Mouse (Mus musculus) embryonic facial prominence, embryonic 11.5 days (tissue): ENCODE measurements around the gene Dnajc5. TPM values are rescaled to one million over a fixed set of nuclear protein-coding genes. Genes with fewer than 3 reads are reported as not detected.
"Not testable (repeated sequence)": the region's sequence is repeated elsewhere in the genome, so short reads cannot be mapped to it uniquely, and the experiment has no call there.

Experiments used
- ATAC-seq: fragments of 200-750 bp; cut with Nextera tagmentation; replicated peaks from 2 replicates; pipeline ENCODE4 v1.8.0; 2017; ENCODE audit warnings: low read depth; ENCODE audit not compliant: insufficient number of reproducible peaks, low FRiP score, low TSS enrichment
- DNase-seq: peaks from one replicate; pipeline ENCODE4 v3.0.0-alpha.2; 2015; ENCODE audit warnings: low spot score
- H3K27ac ChIP-seq: fragments of 300-500 bp; sonication (generic); replicated peaks from 2 replicates; pipeline ENCODE4 v1.5.1; 2014; ENCODE audit warnings: mild to moderate bottlenecking, low read depth, low read length, control low read depth
- H3K27me3 ChIP-seq: fragments of 300-500 bp; sonication (generic); 2 replicates; pipeline ENCODE4 v1.6.1; 2014; ENCODE audit warnings: mild to moderate bottlenecking, low read length, moderate library complexity, mixed read lengths; ENCODE audit not compliant: control insufficient read depth, insufficient read depth
- H3K36me3 ChIP-seq: fragments of 300-500 bp; sonication (generic); replicated peaks from 2 replicates; pipeline ENCODE4 v1.6.1; 2014; ENCODE audit warnings: low read depth, mild to moderate bottlenecking, low read length, moderate library complexity, mixed read lengths; ENCODE audit not compliant: control insufficient read depth, insufficient read depth
- H3K4me1 ChIP-seq: fragments of 300-500 bp; sonication (generic); 2 replicates; pipeline ENCODE4 v1.6.1; 2014; ENCODE audit warnings: low read length, mixed read lengths; ENCODE audit not compliant: control insufficient read depth, insufficient read depth
- H3K4me2 ChIP-seq: fragments of 300-500 bp; sonication (generic); 2 replicates; pipeline ENCODE4 v1.6.1; 2014; ENCODE audit warnings: low read depth, mild to moderate bottlenecking, control low read depth, low read length, moderate library complexity
- H3K4me3 ChIP-seq: fragments of 300-500 bp; sonication (generic); 2 replicates; pipeline ENCODE4 v1.5.1; 2014; ENCODE audit warnings: low read depth, low read length, control low read depth
- H3K9ac ChIP-seq: fragments of 300-500 bp; sonication (generic); replicated peaks from 2 replicates; pipeline ENCODE4 v1.6.1; 2014; ENCODE audit warnings: mild to moderate bottlenecking, control low read depth, low read length
- H3K9me3 ChIP-seq: fragments of 300-500 bp; sonication (generic); replicated peaks from 2 replicates; pipeline ENCODE4 v1.6.1; 2016; ENCODE audit warnings: mild to moderate bottlenecking, low read length, inconsistent platforms, mixed read lengths; ENCODE audit not compliant: control insufficient read depth
- WGBS: fragments of 180-500 bp; shearing (Covaris S2); extraction: QIAGEN DNeasy Blood & Tissue Kit; methylation state at CpG from one replicate; pipeline ENCODE4 v1.1.7; 2014; 5-methylcytosine and 5-hydroxymethylcytosine counted together
- polyA plus RNA-seq: library from polyadenylated mRNA; unstranded; fragments of >200 nt; fragmentation: Nextera tagmentation; extraction: Ambion mirVana; gene quantifications from 2 replicates; pipeline ENCODE4 v1.2.1, GENCODE M21; 2014

The Dnajc5 gene
- polyA plus RNA-seq, 1 experiment from 2014 or later = 79.1 TPM

GRCm38 (mm10) chr2:181487338-181488277, 32.7 kb upstream of the Dnajc5 start:
- no peak overlapping the region for H3K4me2 ChIP-seq
- no peaks in the 10 kb centered on the region for H3K36me3 ChIP-seq
- DNase-seq = peak; percentile 30
- WGBS = 22% methylated on average over 5 of the region's 5 CpGs
- H3K4me1 ChIP-seq = no peaks in the 10 kb centered on the region; the same call in 1 of the 2 replicates
- H3K27ac ChIP-seq = peak overlapping the region; percentile 8; the same call in 1 of the 2 replicates
- ATAC-seq = peak; percentile 57
- no peak overlapping the region for H3K4me3 ChIP-seq
- no peaks in the 10 kb centered on the region for H3K27me3 ChIP-seq
- no peaks in the 10 kb centered on the region for H3K9me3 ChIP-seq
- no peak overlapping the region; the same call in 1 of the 2 replicates for H3K9ac ChIP-seq

- 28% methylated on average over 7 of the region's 7 CpGs for WGBS
Observed at GRCm38 (mm10) chr2:181491432-181492205, 28.7 kb upstream of the Dnajc5 start.

GRCm38 (mm10) chr2:181492206-181492605, 28.1 kb upstream of the Dnajc5 start:
- Histone ChIP-seq H3K36me3 (no peaks in the 10 kb centered on the region), H3K9ac (no peak overlapping the region), H3K4me1 (no peaks in the 10 kb centered on the region; the same call in 1 of the 2 replicates), H3K4me3 (no peak overlapping the region), H3K27ac (no peak overlapping the region), H3K27me3 (no peaks in the 10 kb centered on the region), H3K9me3 (no peaks in the 10 kb centered on the region), H3K4me2 (no peak overlapping the region)
- WGBS = 56% methylated on average over 3 of the region's 3 CpGs
- DNase-seq (no peak), ATAC-seq (no peak)

More at GRCm38 (mm10) chr2:181491432-181492205, 28.7 kb upstream of the Dnajc5 start:
- H3K36me3 ChIP-seq = no peaks in the 10 kb centered on the region
- DNase-seq (peak; percentile 10), ATAC-seq (no peak)
- H3K4me1 ChIP-seq = no peaks in the 10 kb centered on the region; the same call in 1 of the 2 replicates
- H3K9ac ChIP-seq = no peak overlapping the region
- no peaks in the 10 kb centered on the region for H3K27me3 ChIP-seq
- no peak overlapping the region for H3K27ac ChIP-seq
- no peak overlapping the region for H3K4me3 ChIP-seq
- no peak overlapping the region for H3K4me2 ChIP-seq
- no peaks in the 10 kb centered on the region for H3K9me3 ChIP-seq

GRCm38 (mm10) chr2:181493156-181493927, 26.9 kb upstream of the Dnajc5 start, which contains the start of gene Abhd16b:
Abhd16b (plus strand) TSS chr2:181493206.
- Histone ChIP-seq H3K4me1 (no peaks in the 10 kb centered on the region; the same call in 1 of the 2 replicates), H3K27me3 (no peaks in the 10 kb centered on the region), H3K9ac (no peak within 1 kb of the TSS), H3K9me3 (no peaks in the 10 kb centered on the region), H3K27ac (no peak within 1 kb of the TSS), H3K4me3 (no peak within 1 kb of the TSS), H3K36me3 (no peaks in the 10 kb centered on the region), H3K4me2 (no peak within 1 kb of the TSS)
- no peak for DNase-seq
- WGBS = 84% methylated on average over 31 of the region's 31 CpGs
- ATAC-seq = no peak

- Histone ChIP-seq H3K9me3 (no peaks in the 10 kb centered on the region), H3K4me2 (no peak overlapping the region), H3K27ac (no peak overlapping the region), H3K9ac (no peak overlapping the region), H3K27me3 (no peaks in the 10 kb centered on the region), H3K4me1 (no peaks in the 10 kb centered on the region; the same call in 1 of the 2 replicates), H3K36me3 (no peaks in the 10 kb centered on the region), H3K4me3 (no peak overlapping the region)
- DNase-seq (no peak), ATAC-seq (no peak)
- WGBS = 81% methylated on average over 26 of the region's 26 CpGs
Observed at GRCm38 (mm10) chr2:181494266-181494945, 25.9 kb upstream of the Dnajc5 start.

GRCm38 (mm10) chr2:181495845-181496244, 24.4 kb upstream of the Dnajc5 start:
- not testable (repeated sequence) for H3K9me3 ChIP-seq, H3K4me3 ChIP-seq, H3K27ac ChIP-seq, DNase-seq, H3K9ac ChIP-seq, H3K4me2 ChIP-seq, H3K4me1 ChIP-seq, ATAC-seq, H3K36me3 ChIP-seq, H3K27me3 ChIP-seq
- 56% methylated on average over 8 of the region's 8 CpGs for WGBS

- peak overlapping the region; percentile 51 for H3K9ac ChIP-seq
- 0 out of 2 replicates have a peak overlapping the region, but pooled peaks have one; percentile 20 for H3K27ac ChIP-seq
- H3K27me3 ChIP-seq = no peaks in the 10 kb centered on the region
- DNase-seq (peak; percentile 77), ATAC-seq (peak; percentile 64)
- H3K4me2 ChIP-seq = peak overlapping the region; percentile 69
- H3K36me3 ChIP-seq = no peaks in the 10 kb centered on the region
- no peaks in the 10 kb centered on the region for H3K9me3 ChIP-seq
- 18% methylated on average over 8 of the region's 8 CpGs for WGBS
- H3K4me3 ChIP-seq = peak overlapping the region; percentile 54
- H3K4me1 ChIP-seq = no peaks in the 10 kb centered on the region; the same call in 1 of the 2 replicates
Observed at GRCm38 (mm10) chr2:181496281-181496680, 24.0 kb upstream of the Dnajc5 start.
